Mouse (Mus musculus): ENCODE measurements around the gene Prm1. TPM values are rescaled to one million over a fixed set of nuclear protein-coding genes. Genes with fewer than 3 reads are reported as not detected.

Prm1 gene
- not detected in 2 replicates for total RNA-seq (2023)

GRCm38 (mm10) chr16:10805789-10806527, at the start of gene Prm1:
TSS of gene Prm1 (minus strand) at chr16:10805839.

GRCm38 (mm10) chr16:10834911-10835587, 29.4 kb upstream of the Prm1 start, which contains the start of gene Rmi2:
TSS of gene Rmi2 (plus strand) at chr16:10835059.

GRCm38 (mm10) chr16:10812865-10813371, 7.3 kb upstream of the Prm1 start, which contains the start of gene Gm11172:
TSS of gene Gm11172 (plus strand) at chr16:10812915.

GRCm38 (mm10) chr16:10796034-10796433, 9.6 kb downstream of the Prm1 start, which contains the start of gene Prm2:
TSS of gene Prm2 (minus strand) at chr16:10796134.

GRCm38 (mm10) chr16:10790702-10791101, 14.9 kb downstream of the Prm1 start, which contains the start of gene Prm3:
TSS of gene Prm3 (minus strand) at chr16:10790914.

GRCm38 (mm10) chr16:10788271-10788670, 17.4 kb downstream of the Prm1 start, which contains the start of gene Tnp2:
TSS of gene Tnp2 (minus strand) at chr16:10788660.

GRCm38 (mm10) chr16:10785371-10786231, 20.0 kb downstream of the Prm1 start, which contains the start of gene Socs1:
TSS of gene Socs1 (minus strand) at chr16:10785536.

Other genes starting within 250 kb of the Prm1 start
- 3.4 and 3.9 TPM in 2 replicates for gene Socs1, start 20.3 kb downstream of the Prm1 start, total RNA-seq (2023)
- not detected in 2 replicates for gene Tnp2, start 17.2 kb downstream of the Prm1 start, total RNA-seq (2023)
- not detected in 2 replicates for gene Prm3, start 14.9 kb downstream of the Prm1 start, total RNA-seq (2023)
- gene Prm2, start 9.7 kb downstream of the Prm1 start, total RNA-seq (2023): not detected in 2 replicates
- gene Gm11172, start 7.1 kb upstream of the Prm1 start, total RNA-seq (2023): not detected in 2 replicates
- 4.5 and 6.4 TPM in 2 replicates for gene Rmi2, start 29.2 kb upstream of the Prm1 start, total RNA-seq (2023)

All from neutrophil, adult 65 days (primary cell).